Mouse (Mus musculus) gastrocnemius, adult 2 months (tissue): ENCODE data around the gene Gnpat. TPM values are rescaled to one million over a fixed set of nuclear protein-coding genes. Genes with fewer than 3 reads are reported as not detected.

ENCODE experiments used
- DNase-seq: peaks from one replicate; pipeline ENCODE4 v3.0.0; 2022
- H3K27ac ChIP-seq: fragments of 200-600 bp; 2 replicates; pipeline ENCODE4 v1.8.1; 2022; ENCODE audit warnings: mild to moderate bottlenecking
- H3K4me3 ChIP-seq: fragments of 200-600 bp; 2 replicates; pipeline ENCODE4 v1.8.1; 2022; ENCODE audit warnings: mild to moderate bottlenecking, moderate library complexity
- CTCF ChIP-seq: fragments of 200-600 bp; IDR thresholded peaks from 2 replicates; pipeline ENCODE4 v1.8.1; 2022; ENCODE audit warnings: antibody characterized with exemption, mild to moderate bottlenecking, moderate library complexity
- intact Hi-C: fragments of 180-260 bp; cut with DNase I; formaldehyde crosslinking; loops from one replicate; pipeline ENCODE4 v1.15.1; 2025
- total RNA-seq, 2 experiments: library from RNA; stranded (reverse); gene quantifications; 2 replicates each; pipeline ENCODE4 v1.2.3; 2021

Gene Gnpat
- total RNA-seq, 2 experiments from 2014 or later, result 157 to 173 TPM

GRCm38 (mm10) chr8:124859466-124859865 is 3.4 kb upstream of the Gnpat start:
- H3K4me3 ChIP-seq, result peak overlapping the region; percentile 37
- peak; percentile 56 for DNase-seq
- TF ChIP-seq CTCF, result peak; percentile 65
- peak overlapping the region; percentile 90 for H3K27ac ChIP-seq
- intact Hi-C loops, result no loop called here

- peak; percentile 45 for DNase-seq
- intact Hi-C loops, result no loop called here
- TF ChIP-seq CTCF, result no peak
- peak overlapping the region; percentile 33 for H3K4me3 ChIP-seq
- H3K27ac ChIP-seq, result peak overlapping the region; percentile 90
Measured at GRCm38 (mm10) chr8:124860188-124860587, 2.6 kb upstream of the Gnpat start.

- TF ChIP-seq CTCF, result 0 out of 2 replicates have a peak, but pooled peaks have one; percentile 16
- Histone ChIP-seq H3K4me3 (peak overlapping the region; percentile 77), H3K27ac (peak overlapping the region; percentile 90)
- intact Hi-C loops, result loop anchor here (2.0 kb wide), 1 partner anchor 150 kb away; the partner anchor contains the start of gene Tsnax
- DNase-seq, result no peak
Measured at GRCm38 (mm10) chr8:124863163-124863677, 387 bp downstream of the Gnpat start.

DNA sequence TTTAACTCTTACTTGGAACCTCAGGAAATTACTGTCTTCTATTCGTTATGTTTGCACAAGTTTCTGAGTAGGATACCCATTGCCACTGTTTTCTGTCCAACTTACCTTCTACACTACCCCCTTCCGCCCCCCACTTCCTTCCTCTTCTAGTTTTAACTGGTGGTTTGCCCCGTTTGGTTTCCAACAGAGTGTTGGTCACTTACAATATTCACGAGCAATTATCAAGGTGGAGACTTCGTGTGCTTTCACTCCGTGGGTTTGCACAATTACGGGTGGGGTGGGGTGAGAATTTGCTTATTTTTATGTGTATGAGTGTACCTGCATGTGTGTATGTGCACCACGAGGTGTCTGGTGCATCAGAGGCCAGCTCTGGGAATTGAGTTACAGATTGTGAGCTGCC is 896 bp downstream of the Gnpat start:
- H3K27ac ChIP-seq, result peak overlapping the region; percentile 90
- no peak for DNase-seq
- peak overlapping the region; percentile 77 for H3K4me3 ChIP-seq
- intact Hi-C loops, result loop anchor here (2.0 kb wide), 1 partner anchor 149 kb away; the partner anchor contains the start of gene Tsnax
- no peak for TF ChIP-seq CTCF

DNA sequence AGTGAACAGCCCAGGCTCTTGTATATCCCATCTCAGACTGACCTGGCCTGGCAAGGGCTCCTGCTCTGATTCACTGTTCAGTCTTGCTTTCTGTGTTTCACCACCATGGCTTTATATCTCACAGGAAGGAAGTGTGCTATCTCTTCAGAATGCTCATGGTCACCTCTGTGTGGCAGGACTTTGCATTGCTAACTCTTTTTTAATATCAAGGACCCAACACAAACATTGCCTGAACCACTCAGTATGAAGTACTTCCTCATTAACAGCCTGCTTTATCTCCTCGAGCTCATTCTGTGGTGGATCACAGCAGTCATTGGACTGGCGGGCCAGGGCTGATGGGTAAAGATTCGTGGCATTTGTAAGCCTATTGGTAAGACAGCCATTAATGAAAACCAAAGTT is 3.8 kb downstream of the Gnpat start:
- no peak overlapping the region for H3K4me3 ChIP-seq
- TF ChIP-seq CTCF, result no peak
- no peak for DNase-seq
- intact Hi-C loops, result no loop called here
- H3K27ac ChIP-seq, result no peak overlapping the region; the same call in 1 of the 2 replicates

DNA sequence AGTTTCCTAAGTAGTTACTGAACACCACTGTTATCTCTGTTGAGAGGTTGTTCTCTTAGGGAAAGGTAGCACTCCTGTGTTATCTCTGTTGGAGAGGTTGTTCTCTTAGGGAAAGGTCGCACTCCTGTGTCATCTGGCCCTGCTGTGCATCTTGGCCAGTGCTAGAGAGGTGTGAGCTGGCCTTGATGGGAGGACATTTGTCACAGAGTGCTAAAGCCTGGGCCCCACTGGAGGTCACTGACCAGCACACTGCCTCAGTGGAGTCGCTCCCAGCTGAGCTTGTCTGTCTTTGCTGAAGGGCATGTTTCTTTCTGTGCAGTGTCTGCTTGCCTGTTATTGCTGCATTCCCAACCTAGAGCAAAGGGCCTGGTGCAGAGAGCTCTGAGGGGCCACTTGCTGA is 4.3 kb downstream of the Gnpat start:
- Histone ChIP-seq H3K27ac (peak overlapping the region; percentile 16), H3K4me3 (no peak overlapping the region)
- no peak for DNase-seq
- intact Hi-C loops, result no loop called here
- TF ChIP-seq CTCF, result no peak

DNA sequence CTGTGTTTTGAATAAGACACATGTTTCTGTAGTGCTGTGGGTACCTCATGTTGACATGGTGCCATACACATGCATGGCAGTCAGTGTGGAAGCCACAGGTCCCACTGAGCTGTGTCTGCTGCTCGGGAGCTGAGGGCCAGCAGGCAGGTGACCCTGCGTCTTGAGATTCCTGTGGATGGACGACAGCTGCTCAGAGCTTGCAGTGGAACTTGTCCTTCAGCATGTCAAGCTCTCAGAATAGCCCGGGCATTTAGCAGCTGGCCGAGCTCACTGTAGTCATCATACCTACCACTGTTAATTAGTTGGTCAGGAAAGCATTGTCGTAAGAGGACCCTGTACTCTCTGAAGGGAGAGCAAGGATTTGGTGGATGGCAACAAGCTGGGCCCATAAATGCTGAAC is 6.9 kb downstream of the Gnpat start:
- Histone ChIP-seq H3K27ac (peak overlapping the region; percentile 80), H3K4me3 (no peak overlapping the region)
- intact Hi-C loops, result no loop called here
- no peak for TF ChIP-seq CTCF
- DNase-seq, result peak; percentile 67

- no peak overlapping the region for H3K27ac ChIP-seq
- intact Hi-C loops, result no loop called here
- TF ChIP-seq CTCF, result no peak
- no peak for DNase-seq
- no peak overlapping the region for H3K4me3 ChIP-seq
Measured at GRCm38 (mm10) chr8:124871474-124871873, 8.6 kb downstream of the Gnpat start.

- Histone ChIP-seq H3K4me3 (no peak overlapping the region), H3K27ac (no peak overlapping the region)
- DNase-seq, result no peak
- intact Hi-C loops, result no loop called here
- TF ChIP-seq CTCF, result no peak
Measured at GRCm38 (mm10) chr8:124872081-124872480, 9.2 kb downstream of the Gnpat start.

- Histone ChIP-seq H3K27ac (no peak overlapping the region), H3K4me3 (no peak overlapping the region)
- TF ChIP-seq CTCF, result no peak
- intact Hi-C loops, result no loop called here
- no peak for DNase-seq
Measured at GRCm38 (mm10) chr8:124872690-124873089, 9.9 kb downstream of the Gnpat start.

- no peak for DNase-seq
- intact Hi-C loops, result no loop called here
- Histone ChIP-seq H3K27ac (no peak overlapping the region), H3K4me3 (no peak overlapping the region)
- TF ChIP-seq CTCF, result no peak
Measured at GRCm38 (mm10) chr8:124878141-124878540, 15.3 kb downstream of the Gnpat start.

DNA sequence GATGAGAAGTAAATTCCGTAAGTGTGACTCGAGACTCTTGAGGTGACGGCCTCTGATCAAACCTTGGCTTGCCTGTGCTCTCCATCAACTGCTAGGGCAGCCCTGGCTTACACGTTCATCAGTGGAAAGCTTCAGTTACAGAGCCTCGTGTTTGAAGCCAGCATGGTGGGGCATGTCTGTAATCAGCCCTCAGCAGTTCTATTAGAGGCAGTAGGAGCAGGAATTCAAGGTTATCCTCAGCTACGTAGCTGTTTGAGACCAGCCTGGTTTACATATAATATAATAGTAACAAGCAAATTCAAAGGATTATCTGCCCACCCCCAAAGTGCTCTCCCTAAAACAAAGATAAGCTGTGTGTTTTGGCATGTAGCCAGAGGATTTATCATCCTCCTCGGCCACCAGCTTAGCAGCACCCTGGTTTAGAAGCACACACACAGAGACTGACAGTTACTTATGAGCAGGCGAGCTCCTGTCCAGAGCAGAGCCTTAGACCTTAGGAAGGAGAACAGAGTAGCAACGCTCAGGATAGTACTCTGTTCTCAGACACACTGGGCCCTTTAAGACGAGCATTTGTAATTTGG is 16.2 kb downstream of the Gnpat start:
- Histone ChIP-seq H3K27ac (no peak overlapping the region), H3K4me3 (no peak overlapping the region)
- intact Hi-C loops, result no loop called here
- no peak for DNase-seq
- TF ChIP-seq CTCF, result no peak

GRCm38 (mm10) chr8:124888385-124888784 is 25.6 kb downstream of the Gnpat start:
- intact Hi-C loops, result no loop called here
- Histone ChIP-seq H3K4me3 (no peak overlapping the region), H3K27ac (no peak overlapping the region)
- no peak for DNase-seq
- TF ChIP-seq CTCF, result peak; percentile 40

GRCm38 (mm10) chr8:124892596-124892995 is 29.8 kb downstream of the Gnpat start:
- H3K4me3 ChIP-seq, result no peak overlapping the region
- intact Hi-C loops, result no loop called here
- no peak for DNase-seq
- no peak overlapping the region for H3K27ac ChIP-seq
- TF ChIP-seq CTCF, result no peak
